Mouse (Mus musculus): Measurements from ENCODE around the gene Cdx2.

- TF ChIP-seq EP300 (IDR thresholded peaks at IDR 0.05; ENCODE audit: low read length): no peak
- no peak for TF ChIP-seq NELFE (IDR thresholded peaks at IDR 0.05; ENCODE audit: low read depth, low read length)
- TF ChIP-seq CTCF (conservative IDR thresholded peaks at IDR 0.05 in 1 of 2, IDR thresholded peaks at IDR 0.05 in 1 of 2; ENCODE audit: low read depth in 2 of 2, low read length in 2 of 2): peak; percentile 43 to 56; a peak in 3 of 4 replicates
- no peak for TF ChIP-seq POLR2A (IDR thresholded peaks at IDR 0.05; ENCODE audit: low read depth, low read length)
- no peak for TF ChIP-seq MAX (IDR thresholded peaks at IDR 0.05; ENCODE audit: low read length)
- TF ChIP-seq HCFC1 (IDR thresholded peaks at IDR 0.05; ENCODE audit: low read depth, low read length): no peak
- TF ChIP-seq ZMIZ1 (IDR thresholded peaks at IDR 0.05; ENCODE audit: low read depth, low read length): no peak
Observed at GRCm38 (mm10) chr5:147317991-147318390, 10.9 kb upstream of the Cdx2 start.
